Mouse (Mus musculus): ENCODE measurements around the gene Olfr1164.

Gene Olfr1164

DNA sequence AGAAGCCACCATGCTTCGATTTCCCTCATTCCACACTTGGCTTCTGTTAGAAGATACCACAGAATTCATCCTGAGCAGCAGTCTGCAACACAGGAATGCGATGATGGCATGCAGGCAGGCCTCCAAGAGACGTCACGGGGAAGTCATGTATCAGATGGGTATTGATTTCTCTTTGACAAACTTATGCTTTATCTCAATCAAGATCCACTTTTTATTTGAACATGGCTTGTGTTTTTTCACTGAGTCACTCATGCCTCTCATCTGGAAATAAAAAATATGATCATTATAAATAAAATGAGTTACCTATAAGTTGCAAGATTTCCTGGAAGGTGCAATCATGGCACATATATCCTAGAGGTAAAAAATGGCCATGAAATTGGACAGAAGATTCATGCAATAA is at the start of gene Olfr1164:
Gene Olfr1164, minus strand, starts transcription at position 101 of the 400 bp plus-strand sequence.
- DNase-seq (ENCODE audit: low read depth, low spot score): no peak

- DNase-seq (ENCODE audit: low read depth, low spot score): no peak
Measured at GRCm38 (mm10) chr2:88128172-88128571, 34.4 kb upstream of the Olfr1164 start, which contains the start of gene Olfr1166. Gene Olfr1166 (minus strand): TSS chr2:88128272.

DNA sequence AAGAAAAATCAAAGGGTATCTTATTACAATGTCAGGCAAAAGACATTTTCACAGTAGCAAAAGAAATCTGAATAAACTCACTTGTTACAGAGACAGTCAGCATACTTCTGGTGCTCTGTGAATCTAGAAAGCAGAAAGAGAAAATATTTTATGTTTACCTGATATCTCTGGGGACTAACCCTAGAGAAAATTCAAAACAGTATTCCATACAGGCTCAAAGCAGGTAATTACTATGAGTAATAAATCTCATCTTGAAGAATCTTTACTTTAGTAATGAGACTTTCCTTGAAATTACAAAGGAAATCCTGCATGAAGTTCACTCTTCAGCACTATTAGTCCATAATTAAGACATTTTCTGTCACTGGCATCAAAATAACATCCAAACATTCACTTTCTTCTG is 22.0 kb downstream of the Olfr1164 start, which contains the start of gene Olfr1163:
Gene Olfr1163, minus strand, starts transcription at position 101 of the 400 bp plus-strand sequence.
- no peak for DNase-seq (ENCODE audit: low read depth, low spot score)

DNA sequence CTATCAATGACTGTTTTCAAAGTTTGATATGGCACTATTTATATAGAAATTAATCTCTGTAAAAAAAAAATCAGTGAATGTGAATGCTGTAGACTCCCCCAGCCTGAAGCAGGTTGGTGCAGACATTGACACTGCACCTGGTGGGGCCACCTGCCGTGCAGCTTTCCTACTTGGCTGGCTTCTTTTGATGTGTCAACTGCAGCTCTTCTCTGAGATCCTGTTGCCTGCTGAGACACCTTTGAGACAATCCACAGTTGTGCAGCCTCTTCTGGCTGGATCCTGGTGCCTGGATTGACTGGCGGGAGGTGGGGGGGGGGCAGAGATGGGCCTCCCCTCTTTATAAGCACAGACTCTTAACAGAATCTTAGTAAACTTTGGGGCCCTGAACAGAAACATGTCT is 30.2 kb downstream of the Olfr1164 start:
- no peak for DNase-seq (ENCODE audit: low read depth, low spot score)

GRCm38 (mm10) chr2:88051029-88051428 is 42.7 kb downstream of the Olfr1164 start, which contains the start of gene Olfr1162:
Gene Olfr1162 (minus strand): TSS chr2:88051129.
- no peak for DNase-seq (ENCODE audit: low read depth, low spot score)

Measured in WW6 (cell line).